Mouse (Mus musculus) kidney, postnatal 0 days (tissue): ENCODE results near the gene Ptger2. TPM values are rescaled to one million over a fixed set of nuclear protein-coding genes. Genes with fewer than 3 reads are reported as not detected.

Experiments
- ATAC-seq: fragments of 200-750 bp; cut with Nextera tagmentation; replicated peaks from 2 replicates; pipeline ENCODE4 v1.8.0; 2017; ENCODE audit warnings: low read depth, moderate number of reproducible peaks, moderate TSS enrichment, moderate library complexity; ENCODE audit not compliant: low FRiP score
- DNase-seq: peaks from one replicate; pipeline ENCODE4 v3.0.0-alpha.2; 2016; ENCODE audit warnings: low spot score
- H3K27ac ChIP-seq: fragments of 300-500 bp; sonication (generic); 2 replicates; pipeline ENCODE4 v1.5.1; 2014; ENCODE audit warnings: mild to moderate bottlenecking
- H3K27me3 ChIP-seq: fragments of 300-500 bp; sonication (generic); 2 replicates; pipeline ENCODE4 v1.6.1; 2014; ENCODE audit warnings: low read length, mixed read lengths; ENCODE audit not compliant: insufficient read depth
- H3K36me3 ChIP-seq: fragments of 300-500 bp; sonication (generic); 2 replicates; pipeline ENCODE4 v1.6.1; 2014; ENCODE audit warnings: low read length, mixed read lengths; ENCODE audit not compliant: insufficient read depth
- H3K4me1 ChIP-seq: fragments of 300-500 bp; sonication (generic); replicated peaks from 2 replicates; pipeline ENCODE4 v1.6.1; 2014; ENCODE audit warnings: antibody characterized with exemption, low read length, mixed read lengths; ENCODE audit not compliant: insufficient read depth
- H3K4me2 ChIP-seq: fragments of 300-500 bp; sonication (generic); 2 replicates; pipeline ENCODE4 v1.6.1; 2014; ENCODE audit warnings: mild to moderate bottlenecking, low read length, moderate library complexity, mixed read lengths
- H3K4me3 ChIP-seq: fragments of 300-500 bp; sonication (generic); replicated peaks from 2 replicates; pipeline ENCODE4 v1.5.1; 2014; ENCODE audit warnings: low read depth, low read length
- H3K9ac ChIP-seq: fragments of 300-500 bp; sonication (generic); 2 replicates; pipeline ENCODE4 v1.6.1; 2014; ENCODE audit warnings: low read depth, low read length
- H3K9me3 ChIP-seq: fragments of 300-500 bp; sonication (generic); replicated peaks from 2 replicates; pipeline ENCODE4 v1.6.1; 2016; ENCODE audit warnings: low read length, inconsistent platforms, mixed read lengths
- CTCF ChIP-seq: IDR thresholded peaks from 2 replicates; pipeline ENCODE4 v1.5.1; 2016; ENCODE audit warnings: antibody characterized with exemption, low read depth, mild to moderate bottlenecking, moderate library complexity
- WGBS: fragments of 180-500 bp; shearing (Covaris S2); extraction: QIAGEN DNeasy Blood & Tissue Kit; methylation state at CpG from one replicate; pipeline ENCODE4 v1.1.7; 2014; 5-methylcytosine and 5-hydroxymethylcytosine counted together
- polyA plus RNA-seq: library from polyadenylated mRNA; unstranded; fragments of >200 nt; fragmentation: Nextera tagmentation; extraction: Ambion mirVana; gene quantifications from 2 replicates; pipeline ENCODE4 v1.2.1, GENCODE M21; 2015

Ptger2 gene
- polyA plus RNA-seq, 1 experiment from 2014 or later = 1.1 TPM

- Histone ChIP-seq H3K4me1 (peaks cover 15% of the 10 kb centered on the region), H3K4me3 (no peak overlapping the region), H3K9ac (no peak overlapping the region), H3K27me3 (no peaks in the 10 kb centered on the region), H3K4me2 (no peak overlapping the region), H3K36me3 (no peaks in the 10 kb centered on the region), H3K27ac (no peak overlapping the region), H3K9me3 (no peaks in the 10 kb centered on the region)
- ATAC-seq = no peak
- no peak for TF ChIP-seq CTCF
- no peak for DNase-seq
Measured at GRCm38 (mm10) chr14:44986248-44986647, 1.7 kb upstream of the Ptger2 start.

- peak; percentile 32 for DNase-seq
- H3K27ac ChIP-seq = no peak overlapping the region
- peak overlapping the region; percentile 27; the same call in 1 of the 2 replicates for H3K9ac ChIP-seq
Measured at GRCm38 (mm10) chr14:44988456-44989016, 541 bp downstream of the Ptger2 start.

GRCm38 (mm10) chr14:44989017-44989721, 1.2 kb downstream of the Ptger2 start:
- WGBS = under 1% methylated on average over 45 of the region's 45 CpGs
- Histone ChIP-seq H3K4me3 (peak overlapping the region; percentile 46), H3K9me3 (no peaks in the 10 kb centered on the region), H3K4me1 (peaks cover 15% of the 10 kb centered on the region), H3K27me3 (no peaks in the 10 kb centered on the region), H3K9ac (peak overlapping the region; percentile 27; the same call in 1 of the 2 replicates), H3K36me3 (no peaks in the 10 kb centered on the region), H3K27ac (no peak overlapping the region), H3K4me2 (peak overlapping the region; percentile 84)
- ATAC-seq (no peak), DNase-seq (peak; percentile 10)
- TF ChIP-seq CTCF = no peak

More at GRCm38 (mm10) chr14:44988456-44989016, 541 bp downstream of the Ptger2 start:
- peak; percentile 34; the same call in 1 of the 2 replicates for TF ChIP-seq CTCF
- no peak; the same call in 1 of the 2 replicates for ATAC-seq
- Histone ChIP-seq H3K4me1 (peaks cover 15% of the 10 kb centered on the region), H3K27me3 (no peaks in the 10 kb centered on the region), H3K4me2 (peak overlapping the region; percentile 84), H3K4me3 (peak overlapping the region; percentile 46), H3K9me3 (no peaks in the 10 kb centered on the region), H3K36me3 (no peaks in the 10 kb centered on the region)
- WGBS = 1% methylated on average over 14 of the region's 14 CpGs

GRCm38 (mm10) chr14:44989751-44990150, 1.8 kb downstream of the Ptger2 start:
- no peak for DNase-seq
- no peaks in the 10 kb centered on the region for H3K9me3 ChIP-seq
- no peak for TF ChIP-seq CTCF
- H3K9ac ChIP-seq = no peak overlapping the region
- peaks cover 15% of the 10 kb centered on the region for H3K4me1 ChIP-seq
- no peak overlapping the region for H3K27ac ChIP-seq
- H3K27me3 ChIP-seq = no peaks in the 10 kb centered on the region
- no peak for ATAC-seq
- no peaks in the 10 kb centered on the region for H3K36me3 ChIP-seq
- peak overlapping the region; percentile 46 for H3K4me3 ChIP-seq
- peak overlapping the region; percentile 84 for H3K4me2 ChIP-seq
- WGBS = 47% methylated on average over 4 of the region's 4 CpGs

- Histone ChIP-seq H3K36me3 (no peaks in the 10 kb centered on the region), H3K4me2 (no peak overlapping the region), H3K27ac (no peak overlapping the region), H3K27me3 (no peaks in the 10 kb centered on the region), H3K9me3 (no peaks in the 10 kb centered on the region), H3K4me1 (peaks cover 4% of the 10 kb centered on the region), H3K4me3 (no peak overlapping the region), H3K9ac (no peak overlapping the region)
- DNase-seq (no peak), ATAC-seq (no peak)
- TF ChIP-seq CTCF = no peak
Measured at GRCm38 (mm10) chr14:44994337-44994736, 6.3 kb downstream of the Ptger2 start.

GRCm38 (mm10) chr14:45000086-45000769, 12.2 kb downstream of the Ptger2 start:
- WGBS = 81% methylated on average over 3 of the region's 3 CpGs
- DNase-seq (no peak), ATAC-seq (no peak)
- no peak for TF ChIP-seq CTCF
- Histone ChIP-seq H3K4me1 (no peaks in the 10 kb centered on the region), H3K27ac (no peak overlapping the region), H3K9ac (no peak overlapping the region), H3K4me2 (no peak overlapping the region), H3K36me3 (no peaks in the 10 kb centered on the region), H3K4me3 (no peak overlapping the region), H3K27me3 (no peaks in the 10 kb centered on the region), H3K9me3 (no peaks in the 10 kb centered on the region)
